Mouse (Mus musculus) MEL (cell line): ENCODE data around the gene Gm20388.

Experiments used
- CTCF ChIP-seq, 3 experiments: IDR thresholded peaks in 2 of 3; conservative IDR thresholded peaks in 1 of 3; 2 replicates each; pipeline ENCODE4 v1.5.1; 2011 to 2012; ENCODE audit warnings: low read length in 3 of 3, low read depth in 2 of 3, mild to moderate bottlenecking in 2 of 3, improper control_type of control experiment in 1 of 3, inconsistent platforms in 1 of 3, mixed read lengths in 1 of 3, moderate library complexity in 1 of 3; ENCODE audit not compliant: control insufficient read depth in 1 of 3, insufficient read depth in 1 of 3, poor library complexity in 1 of 3, severe bottlenecking in 1 of 3
- E2F4 ChIP-seq: IDR thresholded peaks from 2 replicates; pipeline ENCODE4 v1.6.1; 2011; ENCODE audit warnings: low read depth, low read length, improper control_type of control experiment, borderline replicate concordance
- GATA1 ChIP-seq: IDR thresholded peaks from 2 replicates; pipeline ENCODE4 v1.6.1; 2011; ENCODE audit warnings: low read depth, low read length, improper control_type of control experiment
- MAX ChIP-seq: IDR thresholded peaks from 2 replicates; pipeline ENCODE4 v1.6.1; 2011; ENCODE audit warnings: low read length, improper control_type of control experiment
- MYC ChIP-seq: IDR thresholded peaks from 2 replicates; pipeline ENCODE4 v1.6.1; 2011; ENCODE audit warnings: low read depth, mild to moderate bottlenecking, low read length, improper control_type of control experiment, moderate library complexity
- NELFE ChIP-seq: IDR thresholded peaks from 2 replicates; pipeline ENCODE4 v1.6.1; 2011; ENCODE audit warnings: low read depth, low read length, improper control_type of control experiment
- NRF1 ChIP-seq: IDR thresholded peaks from 2 replicates; pipeline ENCODE4 v1.6.1; 2014; ENCODE audit warnings: low read depth, mild to moderate bottlenecking, inconsistent platforms, low read length, improper control_type of control experiment, moderate library complexity; ENCODE audit not compliant: poor library complexity, insufficient read depth, severe bottlenecking
- POLR2A ChIP-seq, 2 experiments: IDR thresholded peaks; 2 replicates each; pipeline ENCODE4 v1.6.1; 2011 to 2012; ENCODE audit warnings: low read length in 2 of 2, mild to moderate bottlenecking in 2 of 2, control low read depth in 1 of 2, improper control_type of control experiment in 1 of 2, low read depth in 1 of 2, moderate library complexity in 1 of 2; ENCODE audit not compliant: control insufficient read depth in 1 of 2, insufficient read depth in 1 of 2, poor library complexity in 1 of 2
- RAD21 ChIP-seq: IDR thresholded peaks from 2 replicates; pipeline ENCODE4 v1.6.1; 2011; ENCODE audit warnings: mild to moderate bottlenecking, low read depth, low read length, improper control_type of control experiment
- RCOR1 ChIP-seq: IDR thresholded peaks from 2 replicates; pipeline ENCODE4 v1.6.1; 2012; ENCODE audit warnings: low read depth, mild to moderate bottlenecking, inconsistent platforms, low read length, improper control_type of control experiment
- TCF12 ChIP-seq: IDR thresholded peaks from 2 replicates; pipeline ENCODE4 v1.6.1; 2014; ENCODE audit warnings: low read depth, mild to moderate bottlenecking, inconsistent platforms, low read length, improper control_type of control experiment, moderate library complexity
- UBTF ChIP-seq: IDR thresholded peaks from 2 replicates; pipeline ENCODE4 v1.6.1; 2012; ENCODE audit warnings: low read depth, mild to moderate bottlenecking, inconsistent platforms, low read length, improper control_type of control experiment, moderate library complexity, borderline replicate concordance; ENCODE audit not compliant: insufficient read depth
- USF2 ChIP-seq, 2 experiments: IDR thresholded peaks; 2 replicates each; pipeline ENCODE4 v1.6.1; 2011 to 2012; ENCODE audit warnings: improper control_type of control experiment in 2 of 2, low read length in 2 of 2, borderline replicate concordance in 1 of 2, inconsistent platforms in 1 of 2, low read depth in 1 of 2, mild to moderate bottlenecking in 1 of 2; ENCODE audit not compliant: insufficient read depth in 1 of 2
- ZKSCAN1 ChIP-seq: IDR thresholded peaks from 2 replicates; pipeline ENCODE4 v1.6.1; 2012; ENCODE audit warnings: low read depth, mild to moderate bottlenecking, inconsistent platforms, low read length, improper control_type of control experiment, moderate library complexity

DNA sequence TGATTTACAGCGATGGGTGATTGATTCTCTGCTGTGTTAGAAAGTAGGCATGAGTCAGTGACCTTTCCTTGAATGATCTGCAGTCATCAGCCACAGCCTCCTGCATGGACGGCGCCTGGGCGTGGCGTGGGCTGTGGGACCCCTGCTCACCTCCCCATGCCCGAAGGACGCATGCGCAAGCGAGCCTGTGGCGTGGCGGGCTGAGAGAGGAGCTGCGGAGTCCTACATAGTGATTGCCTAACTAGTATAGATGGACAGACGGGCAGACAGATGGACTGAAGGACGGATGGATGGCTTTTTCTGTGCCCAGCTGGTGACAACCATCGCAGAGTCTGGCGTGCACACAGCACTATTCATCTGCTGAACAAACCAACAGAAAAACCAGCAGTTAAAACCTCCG is 1106.0 kb downstream of the Gm20388 start:
- TF ChIP-seq NELFE: no peak
- no peak for TF ChIP-seq CTCF (IDR thresholded peaks at IDR 0.05 in 2 of 3, conservative IDR thresholded peaks at IDR 0.05 in 1 of 3; ENCODE audit: control insufficient read depth in 1 of 3, insufficient read depth in 1 of 3, low read depth in 2 of 3, low read length in 3 of 3, poor library complexity in 1 of 3, severe bottlenecking in 1 of 3)
- no peak for TF ChIP-seq POLR2A (IDR thresholded peaks at IDR 0.05; ENCODE audit: control insufficient read depth in 1 of 2, insufficient read depth in 1 of 2, low read depth in 1 of 2, low read length in 2 of 2, poor library complexity in 1 of 2)
- no peak for TF ChIP-seq TCF12
- no peak for TF ChIP-seq RCOR1
- no peak for TF ChIP-seq MAX
- no peak for TF ChIP-seq UBTF
- no peak for TF ChIP-seq E2F4
- no peak for TF ChIP-seq NRF1
- TF ChIP-seq USF2 (IDR thresholded peaks at IDR 0.05; ENCODE audit: borderline replicate concordance in 1 of 2, insufficient read depth in 1 of 2, low read depth in 1 of 2, low read length in 2 of 2): no peak
- no peak for TF ChIP-seq ZKSCAN1
- no peak for TF ChIP-seq RAD21
- TF ChIP-seq GATA1: no peak
- no peak for TF ChIP-seq MYC
